Mouse (Mus musculus) liver, postnatal 0 days (tissue): Measurements from ENCODE around the gene Siva1. TPM values are rescaled to one million over a fixed set of nuclear protein-coding genes. Genes with fewer than 3 reads are reported as not detected.

Source experiments
- ATAC-seq: fragments of 200-750 bp; cut with Nextera tagmentation; 2 replicates; pipeline ENCODE4 v1.8.0; 2017; ENCODE audit warnings: mild to moderate bottlenecking, moderate library complexity
- DNase-seq: peaks from one replicate; pipeline ENCODE4 v3.0.0-alpha.2; 2016
- H3K27ac ChIP-seq: fragments of 300-500 bp; sonication (generic); 2 replicates; pipeline ENCODE4 v1.5.1; 2014; ENCODE audit warnings: antibody characterized with exemption, moderate library complexity, mild to moderate bottlenecking, low read depth
- H3K27me3 ChIP-seq: fragments of 300-500 bp; sonication (generic); 2 replicates; pipeline ENCODE4 v1.6.1; 2014; ENCODE audit warnings: low read length, control low read depth, mixed read lengths; ENCODE audit not compliant: insufficient read depth
- H3K36me3 ChIP-seq: fragments of 300-500 bp; sonication (generic); replicated peaks from 2 replicates; pipeline ENCODE4 v1.6.1; 2014; ENCODE audit warnings: mild to moderate bottlenecking, control low read depth, low read length, moderate library complexity, mixed read lengths; ENCODE audit not compliant: insufficient read depth
- H3K4me1 ChIP-seq: fragments of 300-500 bp; sonication (generic); 2 replicates; pipeline ENCODE4 v1.6.1; 2014; ENCODE audit warnings: antibody characterized with exemption, mild to moderate bottlenecking, control low read depth; ENCODE audit not compliant: insufficient read depth
- H3K4me2 ChIP-seq: fragments of 300-500 bp; sonication (generic); 2 replicates; pipeline ENCODE4 v1.6.1; 2014; ENCODE audit warnings: low read depth, mild to moderate bottlenecking, low read length, moderate library complexity, mixed read lengths
- H3K4me3 ChIP-seq: fragments of 300-500 bp; sonication (generic); 2 replicates; pipeline ENCODE4 v1.5.1; 2014; ENCODE audit warnings: low read depth, low read length
- H3K9ac ChIP-seq: fragments of 300-500 bp; sonication (generic); replicated peaks from 2 replicates; pipeline ENCODE4 v1.6.1; 2014; ENCODE audit warnings: mild to moderate bottlenecking, moderate library complexity
- H3K9me3 ChIP-seq: fragments of 300-500 bp; sonication (generic); 2 replicates; pipeline ENCODE4 v1.6.1; 2016; ENCODE audit warnings: mild to moderate bottlenecking, control low read depth, low read length, mixed read lengths
- CTCF ChIP-seq: sonication (generic); IDR thresholded peaks from 2 replicates; pipeline ENCODE4 v1.5.1; 2016; ENCODE audit warnings: antibody characterized with exemption, low read depth
- EP300 ChIP-seq: IDR thresholded peaks from 2 replicates; pipeline ENCODE4 v1.6.1; 2016; ENCODE audit warnings: antibody characterized with exemption, low read depth, mild to moderate bottlenecking
- WGBS: fragments of 180-500 bp; shearing (Covaris S2); extraction: QIAGEN DNeasy Blood & Tissue Kit; methylation state at CpG from one replicate; pipeline ENCODE4 v1.1.7; 2014; ENCODE audit not compliant: insufficient replicate concordance; 5-methylcytosine and 5-hydroxymethylcytosine counted together
- polyA plus RNA-seq: library from polyadenylated mRNA; unstranded; fragments of >200 nt; fragmentation: Nextera tagmentation; extraction: Ambion mirVana; gene quantifications from 2 replicates; pipeline ENCODE4 v1.2.1, GENCODE M21; 2015

Siva1 gene
- polyA plus RNA-seq: 55.6 and 62.2 TPM in 2 replicates

- Histone ChIP-seq H3K4me2 (peak within 1 kb of the TSS; percentile 94), H3K27me3 (no peaks in the 10 kb centered on the region), H3K36me3 (peaks cover 19% of the 10 kb centered on the region), H3K4me1 (peaks cover 21% of the 10 kb centered on the region), H3K9ac (peak within 1 kb of the TSS; percentile 73), H3K4me3 (peak within 1 kb of the TSS; percentile 68), H3K27ac (peak within 1 kb of the TSS; percentile 58), H3K9me3 (no peaks in the 10 kb centered on the region)
- ATAC-seq: peak; percentile 95
- WGBS: 3% methylated on average over 45 of the region's 46 CpGs
- peak; percentile 98 for DNase-seq
- TF ChIP-seq CTCF: no peak
- TF ChIP-seq EP300: no peak; the same call in 1 of the 2 replicates
Measured at GRCm38 (mm10) chr12:112644180-112644854, at the start of gene Siva1. Gene Siva1, plus strand, starts transcription at chr12:112644679.

GRCm38 (mm10) chr12:112594989-112595388 lies 49.5 kb upstream of the Siva1 start:
- no peak for ATAC-seq

GRCm38 (mm10) chr12:112595626-112596025 lies 48.9 kb upstream of the Siva1 start:
- DNase-seq: no peak
- H3K4me1 ChIP-seq: peaks cover 37% of the 10 kb centered on the region
- 67% methylated on average over 4 of the region's 4 CpGs for WGBS

More at GRCm38 (mm10) chr12:112594989-112595388, 49.5 kb upstream of the Siva1 start:
- no peak overlapping the region for H3K9ac ChIP-seq
- H3K4me3 ChIP-seq: no peak overlapping the region
- DNase-seq: no peak
- H3K4me1 ChIP-seq: peaks cover 43% of the 10 kb centered on the region
- H3K9me3 ChIP-seq: no peaks in the 10 kb centered on the region
- H3K36me3 ChIP-seq: 0 out of 2 replicates have a peak, but pooled peaks cover 3% of the 10 kb centered on the region
- peak overlapping the region; percentile 60 for H3K27ac ChIP-seq
- no peaks in the 10 kb centered on the region for H3K27me3 ChIP-seq
- WGBS: 39% methylated on average over 4 of the region's 4 CpGs
- no peak for TF ChIP-seq EP300
- TF ChIP-seq CTCF: no peak
- no peak overlapping the region for H3K4me2 ChIP-seq

DNA sequence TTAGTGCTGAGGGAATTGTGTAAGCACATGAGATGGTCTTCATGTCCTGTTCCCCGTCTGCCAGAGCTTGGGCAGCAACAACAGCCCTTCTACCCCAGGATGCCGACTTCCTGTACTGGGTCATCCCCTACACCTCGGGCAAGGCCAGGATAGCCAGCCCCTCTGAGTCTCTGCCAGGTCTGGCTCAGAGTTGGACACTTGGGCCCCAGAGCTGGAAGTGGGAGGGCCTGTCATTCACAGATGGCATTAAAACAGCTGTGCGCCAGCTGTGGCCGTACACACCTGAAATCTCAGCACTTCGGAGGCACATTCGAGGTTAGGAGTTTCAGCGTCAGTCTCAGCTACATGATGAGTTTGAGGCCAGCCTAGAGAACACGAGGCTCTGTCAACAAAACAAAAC lies 48.0 kb upstream of the Siva1 start:
- no peak overlapping the region for H3K27ac ChIP-seq
- TF ChIP-seq EP300: no peak
- TF ChIP-seq CTCF: no peak
- H3K4me3 ChIP-seq: no peak overlapping the region
- no peak overlapping the region for H3K9ac ChIP-seq
- no peak for DNase-seq
- H3K4me1 ChIP-seq: peaks cover 33% of the 10 kb centered on the region
- ATAC-seq: no peak
- WGBS: 54% methylated on average over 9 of the region's 9 CpGs
- H3K9me3 ChIP-seq: no peaks in the 10 kb centered on the region
- H3K27me3 ChIP-seq: no peaks in the 10 kb centered on the region
- no peak overlapping the region for H3K4me2 ChIP-seq
- 0 out of 2 replicates have a peak, but pooled peaks cover 5% of the 10 kb centered on the region for H3K36me3 ChIP-seq

More at GRCm38 (mm10) chr12:112595626-112596025, 48.9 kb upstream of the Siva1 start:
- Histone ChIP-seq H3K4me3 (no peak overlapping the region), H3K4me2 (no peak overlapping the region), H3K27ac (no peak overlapping the region), H3K9ac (no peak overlapping the region), H3K36me3 (0 out of 2 replicates have a peak, but pooled peaks cover 3% of the 10 kb centered on the region), H3K27me3 (no peaks in the 10 kb centered on the region), H3K9me3 (no peaks in the 10 kb centered on the region)
- TF ChIP-seq CTCF (no peak), EP300 (no peak)
- ATAC-seq: no peak

DNA sequence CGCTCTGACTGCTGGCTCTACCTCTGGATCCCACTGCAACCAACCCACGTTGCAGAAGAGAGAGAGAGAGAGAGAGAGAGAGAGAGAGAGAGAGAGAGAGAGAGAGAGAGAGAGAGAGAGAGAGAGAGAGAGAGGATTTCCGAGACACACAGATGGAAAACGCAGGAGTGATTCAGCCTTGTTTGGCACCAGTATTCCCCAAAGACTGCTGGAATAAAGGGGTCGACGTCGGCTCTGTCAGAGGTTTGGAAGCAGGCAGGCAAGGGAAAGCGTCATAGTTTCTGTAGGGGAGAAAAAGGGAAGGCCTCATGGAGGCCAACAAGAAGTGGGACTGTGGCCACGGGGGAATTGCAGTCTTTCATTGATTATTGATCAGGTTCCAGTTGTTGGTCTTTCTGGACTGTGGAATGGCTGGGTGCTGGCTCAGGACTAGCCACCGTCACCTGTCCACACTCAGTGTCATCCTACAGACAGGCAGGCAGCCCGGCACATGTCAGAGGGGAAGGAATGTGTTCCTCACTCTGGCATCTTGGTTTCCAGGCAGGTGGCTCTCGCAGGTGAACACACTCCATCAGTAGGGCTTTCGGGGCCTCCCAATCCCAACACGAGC lies 47.5 kb upstream of the Siva1 start:
- H3K4me3 ChIP-seq: no peak overlapping the region
- no peak for TF ChIP-seq CTCF
- TF ChIP-seq EP300: no peak
- no peak overlapping the region for H3K27ac ChIP-seq
- WGBS: 72% methylated on average over 14 of the region's 14 CpGs
- no peaks in the 10 kb centered on the region for H3K9me3 ChIP-seq
- peaks cover 33% of the 10 kb centered on the region for H3K4me1 ChIP-seq
- ATAC-seq (no peak), DNase-seq (no peak)
- no peak overlapping the region for H3K9ac ChIP-seq
- H3K27me3 ChIP-seq: no peaks in the 10 kb centered on the region
- no peak overlapping the region for H3K4me2 ChIP-seq
- 0 out of 2 replicates have a peak, but pooled peaks cover 5% of the 10 kb centered on the region for H3K36me3 ChIP-seq

GRCm38 (mm10) chr12:112597618-112598017 lies 46.9 kb upstream of the Siva1 start:
- Histone ChIP-seq H3K9ac (no peak overlapping the region), H3K27me3 (no peaks in the 10 kb centered on the region), H3K4me2 (no peak overlapping the region), H3K4me1 (peaks cover 31% of the 10 kb centered on the region), H3K9me3 (no peaks in the 10 kb centered on the region), H3K4me3 (no peak overlapping the region), H3K27ac (no peak overlapping the region), H3K36me3 (peaks cover 5% of the 10 kb centered on the region; the same call in 1 of the 2 replicates)
- TF ChIP-seq EP300: no peak
- no peak for TF ChIP-seq CTCF
- 86% methylated on average over 8 of the region's 8 CpGs for WGBS
- DNase-seq (no peak), ATAC-seq (no peak)
